Mouse (Mus musculus) heart, adult 2 months (tissue): ENCODE measurements around the gene Ucp2.
A peak's percentile ranks its signal among the peaks of the same experiment; 100 is the strongest.

Experiments used
- CTCF ChIP-seq: fragments of 200-600 bp; IDR thresholded peaks from 2 replicates; pipeline ENCODE4 v1.8.1; 2022; ENCODE audit warnings: antibody characterized with exemption, mild to moderate bottlenecking, moderate library complexity
- EP300 ChIP-seq: fragments of 200-500 bp; IDR thresholded peaks from 2 replicates; pipeline ENCODE4 v1.6.1; 2011; ENCODE audit warnings: low read depth, low read length, control low read depth; ENCODE audit not compliant: insufficient read depth
- POLR2A ChIP-seq: fragments of 200-500 bp; IDR thresholded peaks from 2 replicates; pipeline ENCODE4 v1.6.1; 2011; ENCODE audit warnings: mild to moderate bottlenecking, low read depth, low read length, control low read depth; ENCODE audit not compliant: insufficient read depth

GRCm38 (mm10) chr7:100536804-100537518 lies 43.8 kb downstream of the Ucp2 start, which contains the start of gene Coa4:
- TF ChIP-seq POLR2A (peak; percentile 78), CTCF (no peak), EP300 (peak; percentile 53; the same call in 1 of the 2 replicates)
